Mouse (Mus musculus) hindbrain, embryonic 14.5 days (tissue): ENCODE measurements at regions not wholly inside any gene's neighbourhood (a gene's known extent, or its start where the extent isn't known, plus 50 kb on each side); places are given as distances from the start of the nearest gene placed in this dataset.

Source experiments
- ATAC-seq: fragments of 200-750 bp; cut with Nextera tagmentation; 2 replicates; pipeline ENCODE4 v1.8.0; 2017; ENCODE audit warnings: moderate number of reproducible peaks, mild to moderate bottlenecking, moderate TSS enrichment, moderate library complexity; ENCODE audit not compliant: low FRiP score
- DNase-seq: peaks from one replicate; pipeline ENCODE4 v3.0.0-alpha.2; 2015; ENCODE audit warnings: low spot score
- H3K27ac ChIP-seq: fragments of 300-500 bp; sonication (generic); 2 replicates; pipeline ENCODE4 v1.5.1; 2014; ENCODE audit warnings: mild to moderate bottlenecking, moderate library complexity
- H3K27me3 ChIP-seq: fragments of 300-500 bp; sonication (generic); 2 replicates; pipeline ENCODE4 v1.6.1; 2014; ENCODE audit warnings: mild to moderate bottlenecking, low read length, mixed read lengths; ENCODE audit not compliant: control insufficient read depth, insufficient read depth
- H3K36me3 ChIP-seq: fragments of 300-500 bp; sonication (generic); replicated peaks from 2 replicates; pipeline ENCODE4 v1.6.1; 2014; ENCODE audit not compliant: control insufficient read depth, insufficient read depth
- H3K4me1 ChIP-seq: fragments of 300-500 bp; sonication (generic); replicated peaks from 2 replicates; pipeline ENCODE4 v1.6.1; 2014; ENCODE audit warnings: antibody characterized with exemption, low read length, mixed read lengths; ENCODE audit not compliant: control insufficient read depth, insufficient read depth
- H3K4me2 ChIP-seq: fragments of 300-500 bp; sonication (generic); replicated peaks from 2 replicates; pipeline ENCODE4 v1.6.1; 2014; ENCODE audit warnings: mild to moderate bottlenecking, moderate library complexity
- H3K4me3 ChIP-seq: fragments of 300-500 bp; sonication (generic); replicated peaks from 2 replicates; pipeline ENCODE4 v1.5.1; 2014; ENCODE audit warnings: mild to moderate bottlenecking, low read length
- H3K9ac ChIP-seq: fragments of 300-500 bp; sonication (generic); 2 replicates; pipeline ENCODE4 v1.6.1; 2014
- H3K9me3 ChIP-seq: fragments of 300-500 bp; sonication (generic); 2 replicates; pipeline ENCODE4 v1.6.1; 2016; ENCODE audit warnings: low read length; ENCODE audit not compliant: control insufficient read depth
- WGBS: fragments of 180-500 bp; shearing (Covaris S2); extraction: QIAGEN DNeasy Blood & Tissue Kit; methylation state at CpG from one replicate; pipeline ENCODE4 v1.1.7; 2014; 5-methylcytosine and 5-hydroxymethylcytosine counted together

GRCm38 (mm10) chr2:172140080-172140479 is 96.8 kb upstream of the Cbln4 start:
- no peak for DNase-seq
- H3K9ac ChIP-seq: no peak overlapping the region

GRCm38 (mm10) chr2:172143269-172143668 is 100.0 kb upstream of the Cbln4 start:
- WGBS: 39% methylated on average over 9 of the region's 9 CpGs
- no peak for ATAC-seq

More at GRCm38 (mm10) chr2:172140080-172140479, 96.8 kb upstream of the Cbln4 start:
- Histone ChIP-seq H3K27me3 (no peaks in the 10 kb centered on the region), H3K9me3 (no peaks in the 10 kb centered on the region), H3K36me3 (no peaks in the 10 kb centered on the region), H3K4me3 (no peak overlapping the region), H3K27ac (no peak overlapping the region), H3K4me1 (0 out of 2 replicates have a peak, but pooled peaks cover 2% of the 10 kb centered on the region), H3K4me2 (no peak overlapping the region)
- no peak for ATAC-seq
- 34% methylated on average over 6 of the region's 6 CpGs for WGBS

GRCm38 (mm10) chr2:172148736-172149135 is 99.6 kb upstream of the Mc3r start:
- Histone ChIP-seq H3K4me2 (no peak overlapping the region), H3K4me1 (no peaks in the 10 kb centered on the region), H3K9me3 (0 out of 2 replicates have a peak, but pooled peaks cover 8% of the 10 kb centered on the region), H3K36me3 (no peaks in the 10 kb centered on the region), H3K27ac (no peak overlapping the region), H3K9ac (no peak overlapping the region), H3K27me3 (no peaks in the 10 kb centered on the region), H3K4me3 (no peak overlapping the region)
- DNase-seq (no peak), ATAC-seq (no peak)
- WGBS: 92% methylated on average over 4 of the region's 4 CpGs

More at GRCm38 (mm10) chr2:172143269-172143668, 100.0 kb upstream of the Cbln4 start:
- H3K27ac ChIP-seq: no peak overlapping the region
- 0 out of 2 replicates have a peak, but pooled peaks cover 2% of the 10 kb centered on the region for H3K4me1 ChIP-seq
- H3K4me3 ChIP-seq: no peak overlapping the region
- no peak for DNase-seq
- H3K27me3 ChIP-seq: no peaks in the 10 kb centered on the region
- no peaks in the 10 kb centered on the region for H3K9me3 ChIP-seq
- no peak overlapping the region for H3K4me2 ChIP-seq
- no peaks in the 10 kb centered on the region for H3K36me3 ChIP-seq
- H3K9ac ChIP-seq: no peak overlapping the region

- Histone ChIP-seq H3K4me2 (no peak overlapping the region), H3K36me3 (no peaks in the 10 kb centered on the region), H3K9ac (no peak overlapping the region), H3K9me3 (0 out of 2 replicates have a peak, but pooled peaks cover 8% of the 10 kb centered on the region), H3K27me3 (no peaks in the 10 kb centered on the region), H3K4me3 (no peak overlapping the region), H3K27ac (no peak overlapping the region), H3K4me1 (no peaks in the 10 kb centered on the region)
- ATAC-seq (no peak), DNase-seq (no peak)
- 61% methylated on average over 4 of the region's 4 CpGs for WGBS
Observed at GRCm38 (mm10) chr2:172149734-172150133, 98.6 kb upstream of the Mc3r start.

GRCm38 (mm10) chr2:172150898-172151297 is 97.4 kb upstream of the Mc3r start:
- H3K27me3 ChIP-seq: no peaks in the 10 kb centered on the region
- H3K27ac ChIP-seq: no peak overlapping the region
- H3K36me3 ChIP-seq: no peaks in the 10 kb centered on the region
- no peaks in the 10 kb centered on the region for H3K4me1 ChIP-seq
- no peak overlapping the region for H3K4me2 ChIP-seq
- H3K9ac ChIP-seq: no peak overlapping the region
- ATAC-seq (no peak), DNase-seq (no peak)
- H3K9me3 ChIP-seq: 0 out of 2 replicates have a peak, but pooled peaks cover 8% of the 10 kb centered on the region
- WGBS: 81% methylated on average over 1 of the region's 1 CpGs
- H3K4me3 ChIP-seq: no peak overlapping the region

GRCm38 (mm10) chr2:172159909-172160308 is 88.4 kb upstream of the Mc3r start:
- Histone ChIP-seq H3K9ac (no peak overlapping the region), H3K36me3 (no peaks in the 10 kb centered on the region), H3K4me3 (no peak overlapping the region), H3K9me3 (no peaks in the 10 kb centered on the region), H3K4me2 (no peak overlapping the region), H3K27ac (no peak overlapping the region), H3K27me3 (no peaks in the 10 kb centered on the region), H3K4me1 (no peaks in the 10 kb centered on the region)
- ATAC-seq (no peak), DNase-seq (no peak)
- WGBS: 94% methylated on average over 16 of the region's 16 CpGs

- no peaks in the 10 kb centered on the region for H3K27me3 ChIP-seq
- DNase-seq (no peak), ATAC-seq (no peak)
- no peaks in the 10 kb centered on the region for H3K36me3 ChIP-seq
- no peak overlapping the region for H3K27ac ChIP-seq
- 83% methylated on average over 10 of the region's 10 CpGs for WGBS
- no peaks in the 10 kb centered on the region for H3K4me1 ChIP-seq
- no peak overlapping the region for H3K4me2 ChIP-seq
- no peak overlapping the region for H3K9ac ChIP-seq
- H3K4me3 ChIP-seq: no peak overlapping the region
- H3K9me3 ChIP-seq: no peaks in the 10 kb centered on the region
Observed at GRCm38 (mm10) chr2:172177371-172177770, 70.9 kb upstream of the Mc3r start.

GRCm38 (mm10) chr2:172179301-172179700 is 69.0 kb upstream of the Mc3r start:
- no peaks in the 10 kb centered on the region for H3K27me3 ChIP-seq
- no peaks in the 10 kb centered on the region for H3K36me3 ChIP-seq
- ATAC-seq (no peak), DNase-seq (no peak)
- no peak overlapping the region for H3K9ac ChIP-seq
- no peaks in the 10 kb centered on the region for H3K4me1 ChIP-seq
- H3K4me3 ChIP-seq: no peak overlapping the region
- no peaks in the 10 kb centered on the region for H3K9me3 ChIP-seq
- H3K4me2 ChIP-seq: no peak overlapping the region
- 47% methylated on average over 4 of the region's 4 CpGs for WGBS
- H3K27ac ChIP-seq: no peak overlapping the region

GRCm38 (mm10) chr2:172197746-172198145 is 50.5 kb upstream of the Mc3r start:
- Histone ChIP-seq H3K4me3 (no peak overlapping the region), H3K4me1 (no peaks in the 10 kb centered on the region)
- no peak for ATAC-seq

More at GRCm38 (mm10) chr2:172197746-172198145, 50.5 kb upstream of the Mc3r start:
- DNase-seq: no peak
- no peaks in the 10 kb centered on the region for H3K9me3 ChIP-seq
- WGBS: 85% methylated on average over 11 of the region's 11 CpGs
- no peak overlapping the region for H3K4me2 ChIP-seq
- H3K27me3 ChIP-seq: no peaks in the 10 kb centered on the region
- no peak overlapping the region for H3K9ac ChIP-seq
- H3K27ac ChIP-seq: no peak overlapping the region
- H3K36me3 ChIP-seq: no peaks in the 10 kb centered on the region
